Mouse (Mus musculus): ENCODE measurements around the gene Ifnar2.
A peak's percentile ranks its signal among the peaks of the same experiment; 100 is the strongest.

The Ifnar2 gene

GRCm38 (mm10) chr16:91394826-91395410 lies 22.3 kb downstream of the Ifnar2 start:
- DNase-seq (ENCODE audit: low spot score), result no peak

GRCm38 (mm10) chr16:91395633-91396392 lies 23.2 kb downstream of the Ifnar2 start:
- no peak for DNase-seq (ENCODE audit: low spot score)

DNA sequence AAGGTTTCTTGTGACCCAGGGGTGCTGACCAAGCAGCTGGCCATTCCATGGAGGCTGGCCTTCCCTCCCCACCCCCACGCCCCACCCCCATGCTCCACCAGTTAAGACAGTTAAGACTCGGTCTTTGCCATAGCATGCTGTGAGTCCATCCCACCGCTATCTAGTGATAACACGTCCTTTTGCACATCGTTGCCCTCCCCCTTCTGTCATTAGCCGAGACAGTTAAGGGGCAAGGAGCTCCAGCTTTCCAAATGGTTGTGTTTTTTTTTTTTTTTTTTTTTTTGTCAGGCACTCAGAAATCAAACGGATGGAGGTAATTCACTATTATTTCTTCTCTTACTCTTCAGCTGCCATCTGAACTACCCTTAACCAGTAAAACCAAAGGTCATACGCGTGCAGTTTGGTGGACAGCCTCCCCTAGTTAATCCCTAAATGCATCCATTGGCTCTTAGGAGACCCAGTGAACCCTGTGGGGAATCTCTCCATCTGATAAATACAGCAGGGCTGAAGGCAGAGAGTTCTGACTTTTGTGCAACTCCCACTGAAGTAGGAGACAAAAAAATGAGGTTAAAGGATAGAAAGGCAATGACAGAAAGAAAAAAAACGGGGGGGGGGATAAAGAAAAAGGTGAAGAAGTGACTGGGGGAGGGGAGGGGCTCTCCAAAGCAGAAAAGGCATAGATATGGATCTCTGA lies 24.4 kb downstream of the Ifnar2 start:
- DNase-seq (ENCODE audit: low spot score), result no peak

DNA sequence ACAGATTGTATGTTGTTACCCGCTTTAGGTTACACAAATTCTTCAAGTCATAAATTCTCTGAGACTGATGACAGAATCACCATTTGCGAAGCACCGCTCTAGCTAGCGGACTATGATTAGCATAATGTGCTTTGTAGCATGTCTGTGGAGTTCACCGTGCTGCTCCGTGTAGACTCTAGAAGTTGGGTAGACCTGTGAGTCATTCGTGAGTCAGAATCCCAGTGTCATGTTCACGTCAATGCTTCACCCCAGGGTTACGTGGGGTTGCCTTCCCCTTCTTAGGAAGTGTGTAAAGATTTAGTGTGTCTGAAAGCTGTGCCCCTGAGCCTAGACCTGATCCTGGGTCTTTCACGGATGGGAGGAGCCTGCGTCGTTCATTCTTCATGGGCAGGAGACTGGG lies 25.4 kb downstream of the Ifnar2 start:
- DNase-seq (ENCODE audit: low spot score), result no peak

DNA sequence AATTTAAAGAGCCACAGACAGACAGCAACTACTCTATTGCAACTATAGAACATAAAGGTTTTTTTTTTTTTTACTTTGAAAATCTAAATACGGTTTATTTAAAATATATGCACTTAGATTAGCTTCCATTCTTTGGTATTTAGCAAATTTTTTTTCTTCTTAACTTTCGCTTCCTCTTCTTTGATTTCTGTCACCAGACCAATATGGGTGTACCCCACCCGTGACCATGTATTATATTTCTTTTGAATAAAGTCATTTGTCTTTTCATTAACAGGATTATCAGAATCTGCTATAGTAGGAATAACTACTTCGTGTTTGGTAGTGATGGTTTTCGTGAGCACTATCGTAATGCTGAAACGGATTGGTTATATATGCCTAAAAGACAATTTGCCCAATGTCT lies 26.4 kb downstream of the Ifnar2 start:
- DNase-seq (ENCODE audit: low spot score), result no peak

- no peak for DNase-seq (ENCODE audit: low spot score)
These were observed 29.1 kb downstream of the Ifnar2 start for GRCm38 (mm10) chr16:91401569-91402165.

DNA sequence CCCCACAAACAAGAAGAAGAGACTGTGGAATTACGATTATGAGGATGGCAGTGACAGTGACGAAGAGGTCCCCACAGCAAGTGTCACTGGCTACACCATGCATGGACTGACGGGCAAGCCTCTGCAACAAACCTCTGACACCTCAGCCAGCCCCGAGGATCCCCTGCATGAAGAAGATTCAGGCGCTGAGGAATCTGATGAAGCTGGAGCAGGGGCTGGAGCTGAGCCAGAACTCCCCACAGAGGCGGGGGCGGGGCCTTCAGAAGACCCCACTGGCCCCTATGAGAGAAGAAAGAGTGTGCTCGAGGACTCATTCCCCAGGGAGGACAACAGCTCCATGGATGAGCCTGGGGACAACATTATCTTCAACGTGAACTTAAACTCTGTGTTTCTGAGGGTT lies 31.2 kb downstream of the Ifnar2 start:
- DNase-seq (ENCODE audit: low spot score), result no peak

DNA sequence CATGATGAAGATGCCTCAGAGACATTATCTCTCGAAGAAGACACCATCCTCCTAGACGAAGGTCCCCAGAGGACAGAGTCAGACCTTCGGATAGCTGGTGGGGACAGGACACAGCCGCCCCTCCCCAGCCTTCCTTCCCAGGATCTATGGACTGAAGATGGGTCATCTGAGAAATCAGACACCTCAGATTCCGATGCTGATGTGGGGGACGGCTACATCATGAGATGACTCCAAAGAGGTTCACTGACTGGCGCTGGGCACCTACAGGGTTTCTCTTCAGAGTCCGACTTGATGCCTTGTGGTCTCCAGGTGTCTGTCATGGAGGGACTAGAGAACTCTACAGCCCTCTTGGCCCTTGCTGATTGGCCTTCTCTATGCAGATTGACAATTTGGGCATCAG lies 31.6 kb downstream of the Ifnar2 start:
- DNase-seq (ENCODE audit: low spot score), result no peak

DNA sequence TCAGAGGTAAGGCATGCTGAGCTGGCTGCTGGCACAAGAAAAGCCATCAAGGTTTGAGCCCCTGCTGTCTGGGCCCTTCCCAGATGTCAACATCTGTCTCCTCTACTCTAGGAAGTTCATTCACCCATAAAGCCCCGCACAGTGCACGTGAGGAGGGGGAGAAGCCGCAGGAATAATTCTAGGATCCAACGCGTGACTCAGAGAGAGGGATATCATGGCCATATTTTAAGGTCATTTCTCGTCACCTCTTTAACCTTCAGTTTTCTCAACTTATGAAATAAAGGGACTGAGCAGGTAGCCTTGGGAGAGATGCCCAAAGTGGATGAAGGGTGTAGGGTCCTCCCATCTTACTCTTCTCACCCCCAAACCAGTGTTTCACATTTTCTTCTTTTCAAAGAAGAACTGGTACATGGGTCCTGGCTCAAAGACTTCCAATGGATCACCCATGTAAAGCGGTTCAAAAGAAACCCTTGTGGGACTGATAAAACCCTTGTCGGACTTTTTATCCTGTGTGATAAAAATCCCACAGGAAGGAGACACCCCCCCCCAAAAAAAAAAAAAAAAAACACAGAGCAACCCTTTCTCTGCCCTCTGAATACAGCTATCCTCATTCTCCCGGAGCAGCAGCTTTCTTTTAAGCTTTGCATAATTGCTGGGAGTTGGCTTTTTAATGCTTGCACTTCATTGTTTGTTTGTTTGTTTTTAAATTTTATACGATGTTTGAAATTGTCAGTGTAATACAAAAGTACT lies 32.4 kb downstream of the Ifnar2 start:
- DNase-seq (ENCODE audit: low spot score), result no peak

GRCm38 (mm10) chr16:91405640-91406584 lies 33.3 kb downstream of the Ifnar2 start, which contains the start of gene Il10rb:
Gene Il10rb (plus strand): TSS chr16:91406164.
- DNase-seq (ENCODE audit: low spot score), result peak; percentile 77

DNA sequence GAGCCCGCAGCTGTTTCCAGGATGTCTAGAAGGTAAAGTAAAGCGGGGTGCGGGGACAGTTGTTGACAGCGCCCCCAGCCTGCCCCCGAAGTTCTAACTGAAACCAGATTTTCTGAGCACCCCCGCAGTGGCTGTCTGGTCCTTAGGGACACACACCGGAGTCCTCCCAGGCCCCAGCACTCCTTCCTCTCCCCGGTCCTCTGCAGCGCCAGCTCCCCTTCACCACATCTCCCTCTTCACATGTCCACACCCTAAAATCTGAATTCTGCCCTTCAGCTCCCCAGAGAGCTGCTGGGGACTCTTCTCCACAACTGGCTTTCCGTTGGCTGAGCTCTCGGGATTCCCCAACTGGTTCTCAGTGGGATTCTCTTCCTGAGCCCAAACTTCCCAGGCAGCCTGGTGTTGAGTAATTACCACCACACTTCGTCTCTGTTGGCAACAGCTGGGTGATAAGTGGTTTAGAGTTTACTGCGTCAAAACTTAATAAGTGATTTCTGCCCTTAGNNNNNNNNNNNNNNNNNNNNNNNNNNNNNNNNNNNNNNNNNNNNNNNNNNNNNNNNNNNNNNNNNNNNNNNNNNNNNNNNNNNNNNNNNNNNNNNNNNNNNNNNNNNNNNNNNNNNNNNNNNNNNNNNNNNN lies 34.1 kb downstream of the Ifnar2 start:
- DNase-seq (ENCODE audit: low spot score), result no peak

- DNase-seq (ENCODE audit: low spot score), result peak; percentile 45
These were observed 40.7 kb downstream of the Ifnar2 start for GRCm38 (mm10) chr16:91413102-91413844.

- no peak for DNase-seq (ENCODE audit: low spot score)
These were observed 43.0 kb downstream of the Ifnar2 start for GRCm38 (mm10) chr16:91415391-91416189.

DNA sequence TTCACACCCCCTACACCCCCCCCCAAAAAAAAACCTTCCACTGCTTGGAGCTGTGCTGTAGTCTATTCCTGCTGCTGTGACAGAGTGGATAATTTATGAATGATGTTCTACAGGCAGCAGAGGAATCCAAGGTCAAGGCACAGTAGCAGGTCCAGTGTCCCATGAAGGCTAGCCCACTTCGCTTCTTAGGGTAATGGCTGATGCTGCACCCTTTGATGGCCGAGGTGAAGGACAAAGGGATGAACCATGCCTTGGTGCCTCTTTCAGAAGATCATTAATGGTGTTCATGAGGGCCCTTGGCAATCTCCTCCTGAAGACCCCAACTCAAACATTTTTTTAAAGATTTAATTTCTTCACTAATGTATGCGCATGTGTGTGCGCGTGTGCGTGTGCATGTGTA lies 43.8 kb downstream of the Ifnar2 start:
- DNase-seq (ENCODE audit: low spot score), result no peak

DNA sequence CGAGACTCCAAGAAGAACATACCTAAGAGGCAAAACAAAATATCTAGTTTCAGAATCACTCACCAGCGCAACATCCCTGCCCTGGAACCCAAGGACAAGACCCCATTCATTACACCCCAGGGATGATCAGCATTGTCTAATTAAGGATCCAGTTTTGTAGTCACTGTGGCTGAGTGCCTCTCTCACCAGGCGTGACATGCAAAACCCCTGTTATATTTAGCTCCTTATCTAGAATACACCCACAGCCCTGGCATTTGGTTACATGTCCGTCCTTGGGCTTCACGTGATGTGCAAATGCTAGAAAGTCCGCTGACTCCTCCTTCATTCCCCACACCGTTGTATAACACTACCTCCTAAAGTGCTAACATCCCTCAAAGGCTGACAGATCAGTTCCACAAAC lies 44.4 kb downstream of the Ifnar2 start:
- no peak for DNase-seq (ENCODE audit: low spot score)

- DNase-seq (ENCODE audit: low spot score), result no peak
These were observed 45.9 kb downstream of the Ifnar2 start for GRCm38 (mm10) chr16:91418531-91418930.

DNA sequence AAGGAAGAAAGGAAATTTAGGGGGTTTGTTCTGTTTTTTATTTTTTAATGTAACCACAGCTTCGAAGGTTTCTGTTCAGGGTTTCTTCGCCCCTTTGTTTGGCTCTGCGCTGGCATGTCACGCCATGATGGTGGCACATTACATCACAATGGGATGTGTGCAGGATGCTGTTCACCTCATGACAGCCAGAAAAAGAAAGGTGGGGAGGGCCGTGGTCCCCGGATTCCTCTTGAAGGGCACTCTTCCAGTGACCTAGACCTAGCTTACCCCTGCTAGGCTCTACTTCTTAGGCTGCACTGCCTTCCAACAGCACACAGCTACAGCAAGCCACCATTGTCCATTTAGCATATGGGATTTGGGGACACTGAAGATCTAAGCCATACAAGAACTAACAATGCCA lies 53.2 kb downstream of the Ifnar2 start:
- no peak for DNase-seq (ENCODE audit: low spot score)

GRCm38 (mm10) chr16:91426586-91426985 lies 54.0 kb downstream of the Ifnar2 start:
- DNase-seq (ENCODE audit: low spot score), result no peak

DNA sequence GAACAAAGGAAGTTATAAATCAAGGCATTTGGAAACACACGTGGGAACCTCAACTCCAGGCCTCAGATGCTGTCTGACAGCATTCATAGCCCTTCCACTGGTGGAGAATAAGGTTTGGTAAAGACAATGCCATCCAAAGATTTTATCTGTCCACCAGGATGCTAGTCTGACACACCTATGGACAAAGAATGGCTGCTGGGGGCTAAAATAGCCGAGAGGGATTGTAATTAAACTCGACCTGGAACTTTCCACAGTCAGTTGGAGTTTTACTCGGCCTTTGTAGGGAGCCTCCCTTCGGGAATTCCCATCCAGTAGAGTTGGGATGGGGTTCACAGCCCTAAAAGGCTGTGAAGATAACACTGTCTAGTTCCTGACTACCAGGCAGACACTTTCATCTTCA lies 54.9 kb downstream of the Ifnar2 start:
- DNase-seq (ENCODE audit: low spot score), result no peak

Data from T-cell, adult 2 months (primary cell).